Mouse (Mus musculus): ENCODE results near the gene Fstl5. TPM values are rescaled to one million over a fixed set of nuclear protein-coding genes. Genes with fewer than 3 reads are reported as not detected.

Fstl5 gene
- not detected in 3 replicates for total RNA-seq (2017)

DNA sequence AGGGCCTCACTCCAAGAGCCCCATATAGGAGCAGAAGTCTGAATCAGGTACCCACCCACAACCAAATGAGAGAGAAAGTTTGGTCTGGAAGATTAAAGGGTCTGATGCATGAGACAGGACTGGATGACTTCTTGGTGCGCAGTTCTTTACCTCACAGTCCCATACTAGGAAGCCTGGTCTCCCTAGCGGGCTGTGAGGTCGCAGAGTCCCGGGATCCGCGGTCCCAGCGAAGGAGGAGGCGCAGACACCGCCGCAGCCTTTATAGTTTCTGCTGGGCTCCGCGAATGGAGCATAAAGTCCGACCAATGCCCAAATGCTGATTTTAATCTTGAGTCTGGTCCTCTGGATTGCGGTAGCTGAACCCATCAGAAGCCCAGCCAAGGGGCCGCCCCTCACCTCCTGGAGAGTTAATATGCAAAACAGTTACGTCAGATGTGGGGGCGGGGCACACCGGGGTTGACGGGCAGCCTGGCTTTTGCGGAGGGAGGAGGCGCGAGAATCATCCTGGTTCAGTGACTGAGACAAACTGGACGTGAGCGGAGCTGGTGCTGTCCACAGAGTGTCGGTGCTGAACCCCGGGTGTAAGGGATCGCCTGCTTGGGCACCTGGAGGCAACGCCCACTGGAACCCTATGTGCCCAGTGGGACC lies at the start of gene Fstl5:
Fstl5 (plus strand) TSS at position 211 of the 648 bp plus-strand sequence.
- ATAC-seq (replicated peaks; ENCODE audit: insufficient number of reproducible peaks, low FRiP score, low TSS enrichment, poor library complexity, severe bottlenecking), result no peak

DNA sequence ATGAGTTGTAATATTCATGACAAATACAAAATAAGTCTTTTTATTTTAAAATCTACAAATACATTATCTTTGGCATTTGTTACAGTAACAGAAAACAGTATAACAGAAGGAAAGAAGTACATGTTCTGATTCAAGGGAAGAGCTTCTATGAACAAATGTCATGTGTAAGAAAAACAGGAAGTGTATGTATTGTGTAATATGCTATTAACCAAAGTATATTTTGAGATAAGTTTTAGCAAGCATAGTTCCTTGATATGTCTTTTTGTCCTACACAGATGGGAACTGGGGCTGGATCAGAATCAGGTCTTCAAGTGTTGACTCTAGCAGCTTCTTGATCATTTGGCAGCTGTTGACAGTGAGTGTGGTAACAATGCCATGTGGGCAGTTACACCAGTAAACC lies 48.5 kb upstream of the Fstl5 start:
- ATAC-seq (replicated peaks; ENCODE audit: insufficient number of reproducible peaks, low FRiP score, low TSS enrichment, poor library complexity, severe bottlenecking), result no peak

DNA sequence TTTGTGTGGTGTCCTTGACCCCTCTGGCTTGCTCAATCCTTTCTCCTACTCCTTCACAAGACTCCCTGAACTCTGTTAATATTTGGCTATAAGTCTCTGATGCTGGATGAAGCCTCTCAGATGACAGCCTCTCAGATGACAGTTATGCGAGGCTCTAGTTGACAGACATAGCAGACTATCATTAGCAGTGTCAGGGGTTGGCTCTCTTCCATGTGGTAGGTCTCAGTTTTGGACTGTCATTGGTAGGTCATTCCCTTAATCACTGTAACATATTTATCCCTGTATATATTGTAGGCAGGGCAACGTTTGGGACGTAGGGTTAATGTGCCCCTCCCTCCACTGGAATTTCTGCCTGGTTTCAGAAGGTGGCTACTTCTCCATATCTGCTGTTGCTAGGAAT lies 22.9 kb upstream of the Fstl5 start:
- ATAC-seq (replicated peaks; ENCODE audit: insufficient number of reproducible peaks, low FRiP score, low TSS enrichment, poor library complexity, severe bottlenecking), result no peak

DNA sequence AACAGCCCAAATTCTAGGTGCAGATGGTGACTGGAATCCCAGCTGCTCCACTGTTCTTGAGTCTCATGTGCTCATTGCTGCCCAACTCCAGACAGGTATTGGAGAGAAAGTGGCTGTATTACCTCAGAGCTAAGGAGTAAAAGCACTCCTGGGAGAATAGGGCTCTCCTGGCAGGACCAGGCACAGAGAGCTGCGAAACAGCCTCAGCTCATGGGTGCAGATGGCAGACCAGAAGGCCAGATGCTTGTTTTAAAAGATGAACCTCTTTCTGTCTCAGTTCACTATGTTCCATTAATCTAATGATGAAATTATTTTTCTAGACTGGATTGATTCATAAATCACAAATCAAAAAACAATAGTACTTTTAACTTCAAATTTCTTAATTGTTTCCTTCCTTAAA lies 12.1 kb upstream of the Fstl5 start:
- no peak for ATAC-seq (replicated peaks; ENCODE audit: insufficient number of reproducible peaks, low FRiP score, low TSS enrichment, poor library complexity, severe bottlenecking)

DNA sequence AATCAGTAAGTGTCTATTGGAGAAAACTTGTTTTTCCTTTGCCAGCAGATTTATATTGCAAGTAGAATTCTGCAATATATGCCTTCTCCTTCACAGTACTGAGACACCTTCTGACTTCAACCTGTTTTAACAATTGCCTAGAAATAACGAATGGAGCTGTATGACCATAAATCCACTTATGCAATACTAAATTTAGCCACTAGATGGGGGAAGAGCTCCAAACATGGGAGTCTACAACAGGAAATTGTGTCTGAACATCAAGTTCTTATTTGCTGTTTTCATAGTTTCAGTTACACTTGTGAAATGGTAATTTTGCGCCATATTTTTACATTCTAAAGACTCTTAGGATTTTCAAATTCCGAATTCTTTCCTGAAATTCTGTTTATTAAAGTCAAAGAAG lies 6.2 kb upstream of the Fstl5 start:
- no peak for ATAC-seq (replicated peaks; ENCODE audit: insufficient number of reproducible peaks, low FRiP score, low TSS enrichment, poor library complexity, severe bottlenecking)

DNA sequence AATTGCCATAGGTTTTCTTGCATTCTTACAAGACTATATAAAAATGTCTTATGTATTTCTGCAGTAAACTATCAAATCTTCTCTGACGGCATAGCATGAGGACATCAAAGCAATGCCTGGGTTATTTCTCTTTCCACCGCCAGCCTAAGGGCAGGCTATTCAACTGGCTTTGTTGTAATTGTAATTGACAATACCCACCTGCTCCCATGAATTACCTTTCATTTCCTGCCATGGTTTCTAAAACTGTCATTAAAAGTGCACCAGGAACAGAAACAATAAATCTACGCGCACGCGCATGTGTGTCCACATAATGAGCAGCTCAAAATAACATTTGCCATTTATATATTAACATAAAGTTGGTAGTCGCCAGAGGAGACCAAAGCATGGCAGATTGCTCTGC lies 1.2 kb upstream of the Fstl5 start:
- no peak for ATAC-seq (replicated peaks; ENCODE audit: insufficient number of reproducible peaks, low FRiP score, low TSS enrichment, poor library complexity, severe bottlenecking)

DNA sequence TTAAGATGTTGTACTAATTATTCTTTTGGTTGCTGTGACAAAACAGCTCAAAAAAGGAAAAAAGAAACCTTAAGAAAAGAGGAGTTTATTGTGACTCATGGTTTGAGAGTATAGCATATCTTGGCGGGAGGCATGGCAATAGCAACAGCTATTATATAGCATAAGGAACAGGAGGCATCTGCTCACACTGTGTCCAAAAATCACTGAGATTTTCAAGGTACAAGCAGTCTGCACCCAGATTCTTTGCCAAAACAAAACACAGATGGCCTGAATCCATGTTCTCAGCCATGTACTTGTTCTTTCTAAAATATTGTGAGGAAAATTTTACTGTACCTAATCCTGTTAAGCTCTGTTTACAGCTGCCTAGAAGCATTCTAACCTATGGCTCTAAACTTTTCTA lies 66.4 kb downstream of the Fstl5 start:
- no peak for ATAC-seq (replicated peaks; ENCODE audit: insufficient number of reproducible peaks, low FRiP score, low TSS enrichment, poor library complexity, severe bottlenecking)

DNA sequence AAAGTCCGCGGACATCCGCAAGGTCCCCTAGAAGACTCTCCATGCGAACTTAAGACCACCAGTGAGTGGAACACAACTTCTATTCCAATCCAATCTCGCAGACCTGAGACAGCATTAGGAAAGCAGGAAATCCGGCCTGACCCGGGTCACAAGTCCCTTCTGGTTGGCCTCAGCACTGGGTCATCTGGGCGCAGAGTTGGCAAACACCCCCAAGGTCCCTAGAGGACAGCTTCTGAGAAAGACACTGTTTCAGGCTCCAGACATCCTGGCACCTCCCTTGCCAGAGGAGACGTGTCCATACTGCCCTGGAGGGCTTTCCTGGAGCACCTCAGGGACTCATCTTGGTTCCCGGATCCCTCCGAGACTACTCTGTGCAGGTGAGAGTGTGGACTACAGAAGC lies 73.8 kb downstream of the Fstl5 start:
- ATAC-seq (replicated peaks; ENCODE audit: insufficient number of reproducible peaks, low FRiP score, low TSS enrichment, poor library complexity, severe bottlenecking), result no peak

DNA sequence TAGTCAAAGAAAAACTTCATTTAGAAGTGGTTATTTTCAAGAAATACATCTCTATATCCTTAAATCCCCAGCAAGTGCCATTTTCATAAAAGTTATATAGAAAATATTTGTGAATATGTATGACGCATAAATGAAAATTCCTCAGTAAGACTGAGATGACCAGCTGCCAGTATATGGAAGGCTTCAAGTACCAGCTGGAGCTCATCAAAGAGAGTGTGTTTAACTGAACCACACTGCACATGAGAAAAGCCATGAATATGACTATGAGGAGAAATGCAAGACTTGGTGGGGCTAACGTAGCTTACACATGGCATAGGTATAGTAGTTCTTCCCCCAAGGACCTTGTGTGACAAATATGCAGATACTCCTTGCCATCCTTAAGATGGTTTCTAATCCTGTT lies 164.8 kb downstream of the Fstl5 start:
- ATAC-seq (replicated peaks; ENCODE audit: insufficient number of reproducible peaks, low FRiP score, low TSS enrichment, poor library complexity, severe bottlenecking), result no peak

DNA sequence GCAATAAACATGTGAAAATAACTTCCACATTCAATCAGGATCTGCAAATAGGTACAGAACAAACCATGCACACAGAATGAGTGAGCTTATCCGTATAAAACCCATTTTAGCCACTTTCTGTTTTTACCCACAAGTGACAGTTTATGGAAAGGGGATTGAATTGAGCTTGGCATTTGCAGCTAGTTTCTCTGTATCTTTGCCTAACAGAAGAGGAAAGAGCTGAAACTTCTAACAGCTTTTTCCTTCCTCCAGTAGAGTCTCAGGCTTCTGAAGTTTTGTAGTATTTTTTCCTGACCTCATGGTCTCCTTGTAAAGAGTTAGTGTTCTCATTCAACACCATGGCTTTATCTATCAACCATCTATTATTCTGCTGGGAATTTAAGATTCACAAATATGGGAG lies 177.3 kb downstream of the Fstl5 start:
- no peak for ATAC-seq (replicated peaks; ENCODE audit: insufficient number of reproducible peaks, low FRiP score, low TSS enrichment, poor library complexity, severe bottlenecking)

DNA sequence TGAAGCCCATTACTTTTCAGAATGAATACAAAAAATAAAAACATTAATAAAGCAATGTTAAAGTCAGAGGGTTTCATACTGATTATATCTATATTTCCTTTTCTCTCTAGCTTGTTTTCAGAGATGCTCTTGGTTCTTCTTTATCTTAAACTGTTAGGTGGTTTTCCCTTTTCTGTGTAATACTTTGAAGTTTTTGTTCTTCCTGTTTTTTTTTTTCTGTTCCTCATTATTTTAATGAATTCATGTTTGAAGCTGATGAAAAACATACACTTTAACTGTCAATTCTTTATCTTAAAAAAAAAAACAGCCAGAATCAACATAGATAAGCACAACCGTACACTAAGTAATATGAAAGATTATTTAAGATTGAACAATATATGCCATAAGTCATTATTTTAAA lies 218.9 kb downstream of the Fstl5 start:
- ATAC-seq (replicated peaks; ENCODE audit: insufficient number of reproducible peaks, low FRiP score, low TSS enrichment, poor library complexity, severe bottlenecking), result no peak

DNA sequence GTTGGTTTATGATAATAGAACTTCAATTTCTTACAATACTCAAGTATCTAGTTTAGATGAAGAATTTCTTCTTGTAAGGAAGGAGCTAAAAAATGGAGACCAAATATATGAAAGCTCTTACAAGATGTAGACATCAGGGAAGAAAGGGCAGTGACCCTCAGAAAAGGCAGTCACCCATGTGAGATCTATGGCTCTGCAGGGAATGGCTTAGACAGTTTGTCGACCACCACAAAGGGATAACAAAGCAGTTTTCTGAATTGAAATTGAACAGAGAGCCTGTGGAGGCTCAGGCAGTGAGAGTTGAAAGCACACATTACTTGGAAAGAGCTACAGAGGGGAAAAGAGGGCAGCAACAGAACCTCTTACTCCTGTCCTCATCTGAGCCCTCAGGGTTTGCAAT lies 220.3 kb downstream of the Fstl5 start:
- ATAC-seq (replicated peaks; ENCODE audit: insufficient number of reproducible peaks, low FRiP score, low TSS enrichment, poor library complexity, severe bottlenecking), result no peak

DNA sequence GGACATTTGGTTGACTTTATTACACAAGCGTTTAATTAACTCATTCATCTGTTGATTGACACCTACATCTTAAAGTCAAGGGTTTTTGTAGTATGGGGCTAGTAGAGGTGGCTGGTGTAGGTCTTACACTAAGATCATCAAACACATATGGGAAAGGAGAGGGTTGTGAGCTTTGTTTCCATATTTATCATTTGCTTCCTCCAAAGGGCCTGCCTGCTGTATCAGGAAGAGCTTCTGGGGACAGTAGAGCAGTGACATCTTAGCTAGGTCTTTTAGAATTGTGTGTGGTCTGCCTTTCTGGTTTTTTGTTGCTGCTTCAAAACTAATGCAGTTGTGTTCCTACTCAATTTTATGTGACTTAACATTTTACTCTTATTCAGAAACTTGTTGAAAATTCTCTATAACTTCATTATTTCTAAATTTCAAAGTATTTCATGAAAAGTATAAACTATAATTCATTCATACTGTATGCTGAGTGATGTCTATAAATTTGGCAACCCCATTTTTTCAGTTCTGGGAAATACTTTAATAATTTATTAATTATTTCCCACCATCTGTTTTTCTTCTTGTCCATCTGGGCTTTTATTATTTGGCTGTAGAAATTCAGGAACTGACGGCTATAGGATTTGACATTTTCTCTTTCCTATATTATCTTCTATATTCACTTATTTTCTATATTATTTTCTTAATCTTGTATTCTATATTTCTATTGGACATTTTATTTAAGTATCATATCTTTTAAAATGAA lies 227.1 kb downstream of the Fstl5 start:
- ATAC-seq (replicated peaks; ENCODE audit: insufficient number of reproducible peaks, low FRiP score, low TSS enrichment, poor library complexity, severe bottlenecking), result no peak

DNA sequence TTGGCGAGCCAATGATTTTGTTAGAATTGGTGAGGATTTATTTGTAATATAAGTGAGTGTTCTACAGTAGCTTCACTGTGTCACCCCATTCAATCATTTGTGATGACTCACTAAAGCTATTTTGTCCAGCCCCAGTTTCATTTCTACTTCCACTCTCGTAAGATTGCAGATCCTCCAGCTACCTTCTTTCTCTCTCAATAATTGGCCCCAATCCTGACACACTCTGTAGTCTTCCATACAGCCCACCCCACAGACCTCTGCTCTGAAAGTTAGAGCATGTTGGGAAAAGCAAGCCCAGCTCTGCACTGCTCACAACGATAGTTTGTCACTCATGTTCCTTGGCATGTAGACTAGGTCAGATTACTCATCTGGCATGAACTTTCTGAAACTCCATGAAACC lies 242.9 kb downstream of the Fstl5 start:
- ATAC-seq (replicated peaks; ENCODE audit: insufficient number of reproducible peaks, low FRiP score, low TSS enrichment, poor library complexity, severe bottlenecking), result no peak

DNA sequence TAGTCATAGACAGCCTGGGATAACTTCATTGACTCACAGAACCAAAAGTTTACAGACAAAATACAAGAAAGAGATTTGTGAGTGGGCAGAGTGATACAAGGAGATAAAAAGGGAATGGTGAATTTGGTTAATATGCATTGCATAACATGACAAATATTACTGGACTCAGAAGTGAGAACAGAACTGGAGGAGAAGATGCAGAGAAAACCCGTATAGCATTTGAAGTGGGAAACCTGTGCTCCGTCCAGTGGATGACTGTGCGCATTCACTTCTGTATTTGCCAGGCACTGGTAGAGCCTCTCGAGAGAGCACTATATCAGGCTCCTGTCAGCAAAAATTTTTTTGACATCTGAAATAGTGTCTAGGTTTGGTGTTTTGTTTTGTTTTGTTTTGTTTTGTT lies 245.5 kb downstream of the Fstl5 start:
- ATAC-seq (replicated peaks; ENCODE audit: insufficient number of reproducible peaks, low FRiP score, low TSS enrichment, poor library complexity, severe bottlenecking), result no peak

DNA sequence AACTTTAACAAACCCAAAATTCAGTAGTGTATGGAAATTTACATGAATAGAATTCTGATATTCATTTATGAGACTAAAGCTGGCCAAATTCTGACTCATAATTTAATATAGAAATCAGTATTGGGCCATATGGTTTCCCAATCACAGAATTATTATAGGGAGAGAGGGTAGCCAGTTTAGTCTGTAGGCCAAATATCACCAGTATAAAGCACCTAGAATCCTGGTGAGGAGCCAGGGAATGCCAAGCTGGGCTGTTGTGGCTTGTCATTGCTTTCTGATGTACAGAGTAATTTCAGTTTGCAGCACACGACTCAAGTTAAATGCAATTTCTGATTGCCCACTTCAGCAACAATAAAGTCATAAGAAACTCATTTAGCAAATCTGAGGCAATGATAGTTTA lies 248.4 kb downstream of the Fstl5 start:
- ATAC-seq (replicated peaks; ENCODE audit: insufficient number of reproducible peaks, low FRiP score, low TSS enrichment, poor library complexity, severe bottlenecking), result no peak

DNA sequence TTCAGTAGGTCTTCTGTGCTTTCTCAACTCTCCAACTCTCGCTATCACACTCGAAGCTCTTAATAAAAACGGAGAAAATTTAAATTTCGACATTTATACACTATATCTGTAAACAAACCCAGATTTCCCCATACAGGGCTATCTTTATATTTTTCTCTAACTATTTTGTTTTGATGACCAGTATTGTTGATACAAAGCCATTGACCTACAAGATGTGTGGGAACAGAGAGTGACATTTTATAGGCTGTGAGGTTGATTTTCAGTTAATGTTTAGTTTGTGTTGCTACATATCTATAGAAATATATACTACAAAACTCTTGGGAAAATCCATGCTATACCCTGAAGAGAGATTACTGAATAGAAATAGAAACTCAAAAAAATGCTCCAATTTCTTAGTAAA lies 262.9 kb downstream of the Fstl5 start:
- no peak for ATAC-seq (replicated peaks; ENCODE audit: insufficient number of reproducible peaks, low FRiP score, low TSS enrichment, poor library complexity, severe bottlenecking)

DNA sequence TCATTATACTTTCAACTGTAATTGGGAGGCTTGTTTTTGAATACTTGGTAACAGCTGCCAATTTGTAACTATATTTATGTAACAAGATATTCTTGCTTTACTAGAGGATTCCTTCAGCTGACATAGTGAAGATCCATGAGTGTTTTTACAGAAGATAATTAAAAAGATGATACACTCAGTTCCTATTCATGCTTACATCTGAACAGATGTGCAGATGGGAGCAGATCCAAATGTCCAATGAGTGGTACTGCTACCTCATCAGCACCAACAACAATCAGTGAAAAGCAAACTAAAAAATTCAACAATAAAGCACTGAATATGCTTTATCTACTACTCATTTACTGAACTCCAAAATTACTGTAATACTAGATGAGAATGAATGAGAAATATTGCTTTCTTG lies 292.9 kb downstream of the Fstl5 start:
- ATAC-seq (replicated peaks; ENCODE audit: insufficient number of reproducible peaks, low FRiP score, low TSS enrichment, poor library complexity, severe bottlenecking), result no peak

DNA sequence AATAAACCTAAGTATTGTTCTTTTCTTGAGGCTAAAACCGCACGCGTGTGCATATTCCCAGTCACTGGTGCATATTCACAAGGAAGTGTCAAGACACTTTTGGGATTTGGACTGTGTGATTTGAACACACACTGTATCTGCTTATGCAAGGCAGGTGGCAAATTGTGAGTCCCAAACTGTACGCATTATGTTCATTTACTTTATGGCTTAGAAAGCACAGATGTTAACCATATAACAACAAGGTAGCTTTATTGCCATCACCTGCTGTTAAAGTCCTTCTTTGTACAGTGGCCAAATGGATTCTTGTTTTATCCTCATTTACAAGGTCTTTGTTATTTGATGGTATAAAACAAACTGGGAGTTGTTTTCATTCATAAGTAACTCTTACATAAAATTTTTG lies 295.8 kb downstream of the Fstl5 start:
- ATAC-seq (replicated peaks; ENCODE audit: insufficient number of reproducible peaks, low FRiP score, low TSS enrichment, poor library complexity, severe bottlenecking), result no peak

DNA sequence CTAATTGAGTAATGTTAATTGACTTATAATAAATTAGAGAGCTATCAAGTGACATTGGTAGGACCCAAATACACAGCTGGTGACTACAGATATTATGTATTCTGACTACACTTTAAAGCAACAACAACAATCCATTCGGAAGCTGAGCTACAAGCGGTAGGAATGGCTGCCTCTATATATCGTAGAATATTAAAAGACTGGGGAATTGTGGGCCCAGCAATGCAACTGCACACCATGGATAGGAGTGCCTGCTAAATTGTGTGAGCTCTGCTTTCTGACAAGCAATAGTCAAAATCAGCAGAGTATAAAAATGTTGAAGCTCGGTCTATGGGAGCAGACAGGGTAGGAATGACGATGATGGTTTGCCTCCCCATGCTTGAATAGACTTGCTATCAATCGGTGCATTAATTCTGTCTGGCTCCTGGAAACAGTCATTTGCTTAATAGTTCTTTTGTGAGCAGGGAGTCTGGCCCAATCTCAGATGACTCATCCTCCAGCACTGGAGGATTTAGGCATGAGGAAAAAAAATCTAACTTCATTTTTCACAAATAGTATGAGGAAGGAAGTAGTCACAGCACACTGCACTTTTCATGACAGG lies 354.8 kb downstream of the Fstl5 start:
- ATAC-seq (replicated peaks; ENCODE audit: insufficient number of reproducible peaks, low FRiP score, low TSS enrichment, poor library complexity, severe bottlenecking), result no peak

Measured in monocyte, adult 5-6 weeks (primary cell).